Mouse (Mus musculus): ENCODE measurements around the gene Mtmr3. TPM values are rescaled to one million over a fixed set of nuclear protein-coding genes. Genes with fewer than 3 reads are reported as not detected.

The Mtmr3 gene
- 10 to 100 TPM; 35.1 to 37.3 TPM for polyA plus RNA-seq (2017; shearing (Covaris generic))

DNA sequence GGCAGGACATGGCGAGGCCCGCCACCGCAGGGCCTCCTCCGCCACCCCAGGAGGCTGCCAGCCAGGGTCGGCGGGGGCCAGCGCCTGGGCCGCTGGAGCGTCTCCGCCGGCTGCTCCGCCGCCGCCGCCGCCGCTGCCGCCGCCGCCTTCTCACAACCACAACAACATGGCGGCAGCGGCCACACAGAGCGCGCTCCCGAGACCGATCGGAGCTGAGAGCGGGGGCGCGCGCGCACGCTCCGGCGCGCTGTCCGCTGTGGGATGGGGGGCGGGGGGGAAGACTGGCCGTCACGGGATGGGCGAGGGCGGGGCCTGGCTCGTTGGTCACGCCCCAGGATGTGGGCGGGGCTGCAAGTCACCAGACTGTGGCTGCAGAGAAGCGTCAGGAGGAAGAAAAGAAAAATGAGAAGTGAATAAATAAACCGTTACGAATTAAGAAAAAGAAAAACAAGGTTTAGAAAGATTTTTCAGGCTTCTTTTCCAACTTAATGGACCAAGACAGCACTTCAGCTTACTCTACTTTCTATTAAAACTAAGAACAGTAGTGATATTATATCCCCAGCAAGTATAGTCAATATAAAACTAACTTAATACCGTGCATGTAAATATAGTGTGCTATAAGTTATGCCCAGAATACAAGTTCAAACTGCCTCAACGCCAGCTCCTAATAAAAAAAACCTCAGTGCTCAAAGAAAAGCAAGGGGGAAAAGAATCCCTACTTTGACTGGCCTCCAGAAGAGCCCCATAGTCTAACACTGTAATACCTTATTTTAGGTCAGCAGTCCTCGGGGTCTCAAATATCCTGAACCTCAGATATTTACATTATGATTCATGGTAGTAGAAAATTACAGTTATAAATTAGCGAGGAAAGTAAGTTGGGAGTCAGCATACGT is at the start of gene Mtmr3:
Mtmr3 (minus strand) TSS at position 256 of the 893 bp plus-strand sequence.
- ATAC-seq = peak; percentile 85

DNA sequence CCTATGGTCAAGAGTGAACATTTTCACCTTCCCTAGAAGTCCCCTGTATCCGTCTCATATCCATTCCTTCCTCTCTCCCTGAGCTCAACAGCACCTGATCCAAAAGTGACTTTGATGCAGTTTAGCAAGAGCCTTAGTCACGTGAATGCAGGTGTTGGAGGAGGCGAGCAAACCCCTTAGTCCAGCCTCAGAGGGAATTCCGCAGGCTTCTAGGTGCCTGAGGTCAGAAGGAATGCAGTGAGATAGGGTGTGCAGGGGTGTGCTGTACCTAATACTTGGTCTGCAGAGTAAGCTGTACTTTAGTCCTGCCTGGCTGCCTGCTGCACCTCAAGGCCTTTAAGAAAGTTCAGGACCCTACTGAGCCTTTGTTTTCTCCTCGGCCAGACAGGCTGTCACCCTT is 49.1 kb upstream of the Mtmr3 start:
- ATAC-seq = no peak

DNA sequence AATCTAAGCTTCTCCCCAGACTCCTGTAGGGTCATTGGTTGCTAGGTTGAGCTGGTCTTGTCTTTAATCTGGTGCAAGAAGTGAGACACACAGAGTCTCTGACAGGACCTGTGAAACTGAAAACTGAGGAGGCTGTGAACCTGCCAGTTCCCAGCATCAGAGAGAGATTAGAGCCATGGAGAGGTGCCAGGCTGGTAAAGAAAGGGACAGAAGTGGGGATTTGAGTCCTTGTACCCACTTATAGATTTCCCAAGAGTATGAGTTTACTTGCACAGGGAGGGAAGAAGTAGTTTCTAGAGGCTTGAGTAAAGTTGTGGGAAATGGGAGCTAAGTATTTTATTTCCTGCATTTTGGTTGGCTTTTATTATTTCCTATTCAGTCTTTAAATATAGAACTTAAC is 46.5 kb upstream of the Mtmr3 start:
- ATAC-seq = no peak

DNA sequence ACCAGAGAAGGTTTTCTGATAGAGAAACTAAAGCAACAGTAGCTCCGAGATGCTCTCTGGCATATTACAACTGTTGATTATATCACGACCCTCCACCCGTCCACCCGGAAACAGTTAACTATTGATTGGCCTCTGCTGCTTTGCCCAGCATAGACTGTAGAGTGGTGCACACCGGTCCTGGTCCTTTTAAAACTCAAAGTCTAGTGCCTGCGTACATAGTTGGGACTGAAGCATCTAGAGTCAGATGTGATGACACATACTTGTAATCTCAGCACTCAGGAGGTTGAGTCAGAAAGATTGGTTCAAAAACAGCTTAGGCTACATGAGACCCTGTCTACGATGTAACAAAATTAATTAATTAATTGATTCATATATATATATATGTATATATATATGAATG is 43.6 kb upstream of the Mtmr3 start:
- peak; percentile 12 for ATAC-seq

DNA sequence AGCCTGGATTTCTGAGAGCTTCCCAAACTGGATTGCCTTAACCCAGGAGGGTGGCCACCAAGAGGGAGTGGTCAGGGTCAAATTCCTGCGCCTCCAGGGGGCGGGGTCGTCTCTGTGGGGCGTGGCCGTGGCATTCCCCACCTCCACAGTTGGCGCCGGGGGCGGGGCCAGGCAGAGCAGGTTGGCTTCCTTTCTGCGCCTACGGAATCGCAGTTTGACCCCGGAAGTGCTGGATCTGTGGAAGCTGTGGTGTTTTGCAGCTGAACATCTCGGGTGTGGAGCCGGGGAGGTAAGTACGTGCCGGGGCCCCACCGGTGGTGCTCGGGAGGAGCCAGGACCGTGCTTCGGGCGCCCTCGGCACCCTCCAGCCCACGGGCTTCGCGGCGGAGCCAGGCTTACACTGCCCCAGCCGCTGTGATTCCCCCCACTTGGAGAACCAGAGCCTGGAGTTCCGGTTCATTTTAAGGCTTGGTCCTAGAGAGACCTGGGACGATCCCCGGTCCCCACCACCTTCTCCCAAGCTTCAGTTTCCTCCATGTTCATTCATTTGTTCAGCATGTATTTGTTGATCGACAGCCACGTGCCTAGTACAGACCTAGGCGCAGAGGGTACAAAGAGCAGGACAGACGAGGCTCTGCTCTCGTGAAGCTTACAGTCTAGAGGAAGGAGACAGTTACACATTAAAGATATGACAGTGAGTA is 43.0 kb upstream of the Mtmr3 start, which contains the start of gene Ascc2:
Ascc2 (plus strand) TSS at position 214 of the 701 bp plus-strand sequence.
- ATAC-seq = peak; percentile 93

DNA sequence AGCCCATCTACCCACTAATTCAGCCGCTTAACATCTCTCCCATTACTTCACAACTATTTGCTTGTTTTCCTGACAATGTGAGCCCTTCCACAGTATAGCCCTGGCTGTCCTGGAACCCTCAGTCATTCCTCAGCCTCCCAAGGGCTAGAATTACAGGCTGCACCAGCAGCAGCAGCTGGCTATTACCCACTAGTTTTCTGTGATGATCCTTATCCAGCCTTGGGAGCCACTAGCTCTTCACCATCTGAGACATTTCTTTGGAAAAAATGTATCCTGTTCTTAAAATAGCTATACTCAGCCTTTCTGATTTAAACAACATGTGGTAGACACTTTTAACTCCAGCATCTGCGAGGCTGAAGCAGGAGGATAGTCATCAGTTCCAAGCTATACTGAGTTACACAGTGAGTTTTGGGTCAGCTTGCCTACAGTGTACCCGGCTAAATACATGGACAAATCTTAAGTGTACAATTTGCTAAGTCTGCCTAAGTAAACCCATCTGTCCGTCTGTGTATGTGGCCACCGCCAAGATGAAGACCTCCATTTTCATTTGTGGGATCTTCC is 42.2 kb upstream of the Mtmr3 start:
- no peak for ATAC-seq

DNA sequence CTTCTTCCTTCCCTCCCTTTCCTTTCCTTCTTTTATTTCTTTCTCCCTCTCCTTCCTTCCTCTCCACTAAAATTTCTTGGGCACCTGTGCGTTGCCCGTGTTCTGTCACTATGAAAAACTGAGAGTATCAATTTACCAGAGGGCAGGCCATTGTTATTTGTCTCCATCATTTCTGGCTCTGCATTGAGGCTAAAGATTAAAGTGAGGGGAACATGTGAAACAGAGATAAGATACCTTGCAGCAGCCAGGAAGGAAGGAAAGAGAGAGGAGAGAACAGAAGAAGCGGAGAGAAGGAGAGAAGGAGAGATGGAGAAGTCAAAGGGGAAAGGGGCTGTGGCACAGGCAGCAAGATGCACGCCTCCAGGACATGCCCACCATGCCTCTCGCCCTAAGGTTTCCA is 39.7 kb upstream of the Mtmr3 start:
- no peak for ATAC-seq

DNA sequence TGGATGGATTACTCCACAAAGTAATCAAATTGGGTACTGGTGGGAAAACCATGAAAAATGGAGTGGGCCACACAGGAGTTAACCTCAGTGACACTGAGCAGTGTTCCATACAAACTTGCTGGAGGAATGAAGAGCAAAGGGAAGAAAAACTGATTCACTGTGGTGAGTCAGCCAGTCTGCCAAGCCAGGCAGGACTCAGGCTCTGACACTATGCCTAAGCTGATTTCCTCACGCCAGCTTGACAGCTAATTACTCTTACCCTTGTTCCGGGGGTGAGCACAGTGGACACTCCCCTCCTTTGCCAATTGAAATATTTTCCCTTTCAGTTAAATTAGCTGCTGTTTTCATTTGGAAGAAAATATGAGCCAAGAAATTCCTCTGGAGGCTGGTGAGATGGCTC is 38.8 kb upstream of the Mtmr3 start:
- no peak for ATAC-seq

DNA sequence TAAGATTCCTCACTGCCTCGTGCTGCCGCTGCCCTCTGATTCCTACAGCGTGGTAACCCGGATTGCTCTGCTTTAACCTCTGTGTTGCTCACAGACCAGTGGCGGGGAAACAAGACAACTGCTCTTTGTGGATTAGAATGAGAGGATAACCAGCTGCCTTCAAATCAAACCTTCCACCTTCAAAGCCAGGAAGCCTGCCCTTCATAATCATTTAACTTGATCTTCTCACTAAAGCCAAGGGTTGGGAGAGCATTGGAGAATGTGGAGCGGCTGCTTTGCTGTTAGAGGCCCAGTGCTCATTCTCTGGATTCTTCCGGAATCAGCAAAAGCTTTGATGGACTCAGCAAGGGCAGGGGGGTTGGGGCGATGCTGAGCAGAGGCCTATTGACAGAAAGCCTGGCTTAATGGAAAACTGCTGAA is 35.2 kb upstream of the Mtmr3 start:
- no peak for ATAC-seq

DNA sequence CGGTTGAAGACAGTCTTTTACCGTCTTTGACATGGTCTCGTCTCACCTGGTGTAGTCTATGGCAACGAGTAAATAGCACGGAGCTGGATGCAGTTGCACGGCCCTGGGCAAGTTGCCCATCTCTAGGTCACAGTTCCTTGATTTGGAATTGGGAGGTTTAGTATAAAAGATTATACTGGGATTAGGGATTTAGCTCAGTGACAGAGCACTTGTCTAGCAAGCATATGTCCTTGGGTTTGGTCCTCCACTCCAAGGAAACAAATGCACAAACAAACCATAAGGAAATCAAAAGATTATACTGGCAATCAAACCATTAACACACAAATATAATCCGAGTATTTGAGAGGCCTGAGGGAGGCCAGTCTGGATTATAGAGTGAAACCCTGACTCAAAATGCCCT is 33.0 kb upstream of the Mtmr3 start:
- ATAC-seq = no peak

DNA sequence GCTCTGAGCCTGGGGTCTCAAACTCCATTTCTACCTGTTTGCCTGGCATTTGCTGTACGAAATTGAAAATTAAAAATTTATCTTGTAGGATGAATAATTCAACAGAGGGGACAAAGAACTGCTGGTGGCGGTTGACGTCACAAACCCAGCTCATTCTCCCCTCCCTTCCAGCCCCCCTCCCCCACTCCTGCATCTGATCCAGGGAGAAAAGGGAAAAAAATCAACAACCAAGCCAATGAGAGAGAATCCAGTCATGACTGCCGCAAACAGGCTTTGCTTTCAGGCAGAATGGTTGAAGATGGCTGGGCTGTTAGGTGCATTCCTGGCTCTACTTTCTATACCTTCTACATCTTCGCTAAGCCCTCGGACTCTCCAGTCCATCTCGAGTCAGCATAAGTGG is 31.3 kb upstream of the Mtmr3 start:
- no peak for ATAC-seq

DNA sequence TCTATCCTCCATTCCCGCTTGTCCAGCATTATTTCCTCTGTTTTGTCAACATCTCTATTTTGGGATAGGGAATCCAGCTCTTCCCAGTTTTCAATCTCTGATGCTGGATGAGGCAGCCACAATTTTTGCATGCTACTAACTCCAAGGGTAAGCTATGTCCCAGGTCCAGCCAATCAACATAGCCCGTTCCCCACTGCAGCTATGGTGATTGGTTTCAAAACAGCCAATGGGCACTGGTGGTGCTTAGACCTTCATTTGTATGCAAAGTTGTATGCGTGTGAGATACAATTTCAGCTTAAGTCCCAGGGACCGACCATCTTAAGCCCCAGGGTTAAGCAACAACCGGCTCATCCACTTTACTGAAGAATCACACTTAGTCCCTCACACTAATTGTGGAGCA is 28.3 kb upstream of the Mtmr3 start:
- ATAC-seq = no peak

DNA sequence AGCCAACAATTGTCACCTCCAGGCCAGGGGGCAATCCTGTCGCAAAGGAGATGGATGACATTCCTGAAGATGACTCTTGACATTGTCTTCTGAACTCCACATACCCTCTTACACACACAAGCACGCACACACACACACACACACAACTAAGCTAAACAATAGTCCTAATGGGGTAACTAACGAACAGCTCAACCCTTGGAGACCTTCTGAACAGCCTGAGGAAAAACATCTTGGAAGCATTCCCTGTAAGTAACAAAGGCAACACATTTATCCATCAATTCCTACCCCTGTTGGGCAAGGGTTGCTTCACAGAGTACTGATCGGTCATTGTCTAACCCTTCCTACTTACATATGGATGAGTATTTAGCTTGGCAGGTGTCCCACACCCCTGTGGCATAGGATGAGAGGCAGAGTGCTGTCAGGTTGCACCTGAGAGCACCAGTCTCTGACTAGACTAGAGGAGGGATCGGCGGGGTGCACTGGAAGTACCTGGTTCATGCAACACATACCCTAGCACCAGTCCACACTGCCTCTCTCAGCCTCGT is 27.9 kb upstream of the Mtmr3 start:
- no peak for ATAC-seq

DNA sequence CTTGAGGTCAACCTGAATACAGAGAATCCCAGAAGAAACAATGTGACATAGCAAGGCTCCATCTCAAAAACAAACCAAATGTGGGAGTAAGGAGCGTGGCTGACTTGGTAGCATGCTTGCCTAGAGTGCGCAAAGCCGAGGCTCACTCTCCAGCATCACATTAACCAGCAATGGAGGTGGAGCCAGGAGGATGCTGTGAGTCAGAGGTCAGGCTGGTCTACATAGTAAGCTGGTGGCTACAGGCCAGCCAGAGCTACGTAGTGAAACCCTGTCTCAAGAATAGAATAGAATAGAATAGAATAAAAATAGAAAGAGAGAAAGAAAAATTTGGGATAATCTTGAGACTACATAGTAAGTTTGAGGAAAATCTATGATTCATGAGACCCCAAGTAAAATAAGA is 27.2 kb upstream of the Mtmr3 start:
- no peak for ATAC-seq

DNA sequence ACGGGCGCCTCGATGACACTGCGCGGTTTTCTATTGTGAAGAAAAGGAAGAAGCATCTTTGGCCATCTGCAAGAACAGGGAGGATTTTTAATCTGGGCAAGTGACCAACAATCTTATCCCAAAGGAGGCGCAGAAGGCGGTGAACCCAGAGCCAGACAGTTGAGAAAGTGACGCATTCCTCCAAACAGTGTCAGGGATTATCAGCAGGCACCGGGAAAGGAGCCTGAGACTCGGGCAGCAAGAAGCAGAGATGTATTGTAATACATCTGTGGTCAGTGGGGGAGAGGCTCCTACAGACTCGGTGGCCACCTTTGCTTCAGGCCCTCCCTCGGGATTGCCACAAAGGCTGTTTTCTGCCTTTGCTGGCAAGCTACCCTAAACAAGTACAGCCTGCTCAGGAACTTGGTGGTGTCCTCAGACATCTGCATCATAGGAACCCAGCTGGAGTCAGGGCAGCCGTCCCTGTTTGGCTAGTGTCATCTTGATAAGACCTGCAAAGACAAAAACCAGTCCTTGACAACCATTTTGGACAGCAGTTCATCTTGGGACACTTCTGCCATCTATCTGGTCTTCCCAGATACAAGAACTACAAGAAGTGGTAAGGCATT is 25.9 kb upstream of the Mtmr3 start:
- ATAC-seq = no peak

DNA sequence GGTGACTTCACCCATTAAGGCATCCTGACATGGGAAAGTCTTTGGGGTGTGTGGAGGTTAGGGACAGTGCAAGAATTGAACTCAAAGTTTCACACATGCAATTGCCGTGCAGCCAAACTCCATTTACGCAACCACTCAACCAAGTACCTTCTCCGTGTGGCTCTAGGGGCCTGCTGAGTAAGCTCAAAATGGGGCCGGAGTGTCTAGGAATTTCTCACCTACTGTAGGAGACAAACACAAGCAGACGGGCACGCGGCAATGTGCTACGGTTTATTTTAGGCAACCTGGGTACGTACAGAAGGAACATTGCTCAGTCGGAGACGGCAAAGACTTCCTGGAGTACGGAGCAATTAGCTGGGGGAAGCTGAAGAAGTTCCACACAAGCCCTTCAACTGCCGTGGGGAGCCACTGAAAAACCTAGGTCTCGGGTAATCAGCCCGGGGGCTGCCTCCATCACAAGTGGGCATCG is 25.4 kb upstream of the Mtmr3 start, which contains the start of gene Gm11032:
Gm11032 (plus strand) TSS at position 51 of the 469 bp plus-strand sequence.
- no peak for ATAC-seq

DNA sequence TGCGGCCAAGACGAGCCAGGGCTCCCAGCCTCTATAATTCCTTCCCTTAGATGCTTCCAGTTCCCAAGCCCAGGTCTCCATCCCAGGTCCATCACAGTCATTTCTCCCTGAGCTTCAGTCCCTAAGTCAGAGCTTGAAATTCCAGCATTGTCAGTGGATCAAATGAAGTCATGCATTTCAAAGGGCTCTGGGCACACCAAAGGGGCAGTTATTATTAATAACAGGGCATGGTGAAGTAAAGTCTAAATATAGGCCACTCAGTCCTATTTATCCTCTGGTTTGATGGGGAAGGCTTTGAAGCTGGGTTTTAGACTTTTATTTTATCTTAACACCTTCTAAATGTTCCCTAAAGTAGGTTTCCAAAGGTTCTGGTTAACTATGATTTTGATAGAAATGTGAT is 17.2 kb upstream of the Mtmr3 start:
- ATAC-seq = no peak

DNA sequence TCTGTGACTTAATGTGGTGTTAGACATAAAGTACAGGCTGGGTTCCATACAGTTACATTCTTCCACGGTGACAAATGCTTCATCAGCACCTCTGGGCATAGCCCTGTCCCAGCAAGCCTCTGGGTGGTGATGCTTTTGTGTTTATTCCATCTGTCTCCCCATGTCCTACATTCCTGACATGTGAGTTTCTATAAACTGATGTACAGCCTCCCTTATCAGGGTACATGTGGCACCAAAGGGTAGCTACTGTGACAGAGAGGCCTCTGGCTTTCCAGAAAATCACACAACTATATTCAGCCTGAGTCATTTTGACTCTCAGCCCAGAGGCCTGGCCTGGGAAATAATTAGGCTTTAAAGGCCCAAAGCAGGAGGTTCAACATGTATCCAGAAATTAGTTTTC is 11.9 kb upstream of the Mtmr3 start:
- no peak for ATAC-seq

DNA sequence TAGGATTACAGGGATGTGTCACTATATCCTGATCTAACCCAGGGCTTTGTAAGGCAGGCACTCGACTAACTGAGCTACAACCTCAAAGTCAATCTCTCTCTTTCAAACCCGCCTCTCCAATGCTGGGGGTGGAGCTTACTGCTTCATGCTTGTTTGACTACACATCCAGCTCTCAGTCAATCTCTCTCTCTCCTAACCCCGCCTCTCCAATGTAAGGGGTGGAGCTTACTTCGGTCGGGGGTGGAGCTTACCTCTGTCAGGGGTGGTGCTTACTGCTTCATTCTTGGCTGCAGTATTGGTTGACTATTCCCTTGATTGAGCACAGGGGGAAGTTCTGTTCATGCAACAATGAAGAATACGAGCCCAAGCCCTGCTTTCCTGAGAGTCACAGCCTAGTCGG is 10.8 kb upstream of the Mtmr3 start:
- no peak for ATAC-seq

DNA sequence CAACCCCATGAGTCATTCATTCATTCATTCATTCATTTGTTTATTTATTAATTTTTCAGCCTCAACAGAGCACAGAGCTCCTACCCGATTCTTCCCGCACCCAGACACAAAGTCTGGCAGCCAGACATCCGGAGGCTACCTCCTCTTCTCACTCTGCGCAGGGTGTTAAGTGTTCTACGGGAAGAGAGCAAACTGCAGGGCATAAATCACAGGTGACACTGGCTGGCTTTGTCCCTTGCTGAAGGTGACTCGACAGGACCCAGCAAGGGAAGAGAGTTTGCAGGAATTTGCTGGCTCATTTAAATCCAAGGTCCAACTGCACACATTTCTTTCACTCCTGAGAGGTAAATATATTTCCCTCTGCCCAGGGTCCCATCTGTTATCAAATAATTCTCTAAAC is 9.8 kb upstream of the Mtmr3 start:
- ATAC-seq = no peak

DNA sequence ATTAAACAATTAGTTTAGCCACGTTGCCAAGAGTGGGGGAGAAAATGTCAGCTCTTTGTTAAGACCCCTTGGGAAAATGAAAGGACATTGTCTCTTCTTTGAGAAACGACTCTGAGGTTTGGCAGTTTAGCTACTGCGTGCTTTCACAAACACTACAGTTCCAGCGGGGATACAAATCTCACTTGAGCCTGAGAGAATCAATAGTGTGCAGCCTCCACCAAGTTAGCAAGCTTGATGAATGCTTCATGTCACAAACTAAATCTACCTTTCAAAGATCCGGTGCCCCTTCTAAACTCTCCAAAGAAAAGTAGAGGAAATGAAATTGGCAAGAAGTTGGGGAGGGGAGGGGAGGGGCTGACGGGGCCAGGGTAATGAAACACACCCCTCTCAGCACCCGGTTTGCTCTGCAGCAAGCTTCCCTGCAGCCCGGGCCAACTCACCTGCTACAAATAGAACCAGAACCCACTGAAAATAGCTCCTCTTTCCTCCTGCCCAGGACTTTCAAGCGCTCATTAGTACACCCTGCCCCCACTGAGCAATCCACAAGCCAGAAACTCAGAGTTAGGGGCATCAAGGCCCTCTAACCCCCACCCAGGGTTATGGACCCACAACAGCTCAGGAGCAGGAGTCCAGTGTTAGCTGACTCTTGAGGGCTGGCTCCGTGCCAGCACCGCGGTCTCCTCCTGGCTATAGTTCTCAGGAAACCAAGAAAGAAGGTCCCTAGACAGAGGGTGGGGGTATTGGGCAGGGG is 8.2 kb upstream of the Mtmr3 start:
- ATAC-seq = no peak

DNA sequence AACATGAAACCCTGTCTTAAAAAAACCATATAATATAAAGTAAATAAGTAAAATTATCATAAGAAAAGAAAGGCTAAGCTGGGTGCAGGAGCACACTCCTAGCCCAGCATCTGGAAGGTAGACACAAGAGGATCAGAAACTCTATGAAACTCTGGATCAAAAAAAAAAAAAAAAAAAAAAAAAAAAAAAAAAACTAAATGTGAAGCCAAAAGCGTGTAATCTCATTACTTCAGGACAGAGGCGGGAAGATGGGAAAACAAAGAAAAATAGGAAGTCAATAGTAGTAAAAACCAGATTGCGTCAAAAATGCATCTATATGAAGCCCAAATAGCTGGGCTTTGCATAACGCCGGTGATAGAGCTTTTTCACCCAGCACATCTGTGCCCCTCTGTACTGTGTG is 7.2 kb upstream of the Mtmr3 start:
- ATAC-seq = no peak
